Mouse (Mus musculus) heart, embryonic 15.5 days (tissue): ENCODE measurements around the gene Mpped2. TPM values are rescaled to one million over a fixed set of nuclear protein-coding genes. Genes with fewer than 3 reads are reported as not detected.
A peak's percentile ranks its signal among the peaks of the same experiment; 100 is the strongest.

Source experiments
- ATAC-seq: fragments of 200-750 bp; cut with Nextera tagmentation; replicated peaks from 2 replicates; pipeline ENCODE4 v1.8.0; 2017; ENCODE audit warnings: low read depth, moderate TSS enrichment; ENCODE audit not compliant: insufficient number of reproducible peaks, insufficient read depth, low FRiP score
- H3K27ac ChIP-seq: fragments of 300-500 bp; sonication (generic); 2 replicates; pipeline ENCODE4 v1.5.1; 2015; ENCODE audit warnings: mild to moderate bottlenecking, inconsistent platforms
- H3K27me3 ChIP-seq: fragments of 300-500 bp; sonication (generic); 2 replicates; pipeline ENCODE4 v1.6.1; 2015; ENCODE audit warnings: inconsistent platforms
- H3K36me3 ChIP-seq: fragments of 300-500 bp; sonication (generic); 2 replicates; pipeline ENCODE4 v1.6.1; 2015; ENCODE audit warnings: mild to moderate bottlenecking, inconsistent platforms
- H3K4me1 ChIP-seq: fragments of 300-500 bp; sonication (generic); replicated peaks from 2 replicates; pipeline ENCODE4 v1.6.1; 2015; ENCODE audit warnings: inconsistent platforms
- H3K4me2 ChIP-seq: fragments of 300-500 bp; sonication (generic); 2 replicates; pipeline ENCODE4 v1.6.1; 2015; ENCODE audit warnings: inconsistent platforms, mild to moderate bottlenecking, moderate library complexity
- H3K4me3 ChIP-seq: fragments of 300-500 bp; sonication (generic); 2 replicates; pipeline ENCODE4 v1.5.1; 2015; ENCODE audit warnings: mild to moderate bottlenecking, inconsistent platforms
- H3K9ac ChIP-seq: fragments of 300-500 bp; sonication (generic); 2 replicates; pipeline ENCODE4 v1.6.1; 2015; ENCODE audit warnings: mild to moderate bottlenecking, inconsistent platforms
- H3K9me3 ChIP-seq: fragments of 300-500 bp; sonication (generic); replicated peaks from 2 replicates; pipeline ENCODE4 v1.6.1; 2016; ENCODE audit warnings: inconsistent platforms
- WGBS: fragments of 180-500 bp; shearing (Covaris S2); methylation state at CpG from one replicate; pipeline ENCODE4 v1.1.7; 2015; ENCODE audit warnings: mixed read lengths; 5-methylcytosine and 5-hydroxymethylcytosine counted together
- polyA plus RNA-seq: library from polyadenylated mRNA; unstranded; fragments of >200 nt; fragmentation: Nextera tagmentation; extraction: Ambion mirVana; gene quantifications from 2 replicates; pipeline ENCODE4 v1.2.1, GENCODE M21; 2015

The Mpped2 gene
- polyA plus RNA-seq, 1 experiment from 2014 or later, result 43.4 TPM

DNA sequence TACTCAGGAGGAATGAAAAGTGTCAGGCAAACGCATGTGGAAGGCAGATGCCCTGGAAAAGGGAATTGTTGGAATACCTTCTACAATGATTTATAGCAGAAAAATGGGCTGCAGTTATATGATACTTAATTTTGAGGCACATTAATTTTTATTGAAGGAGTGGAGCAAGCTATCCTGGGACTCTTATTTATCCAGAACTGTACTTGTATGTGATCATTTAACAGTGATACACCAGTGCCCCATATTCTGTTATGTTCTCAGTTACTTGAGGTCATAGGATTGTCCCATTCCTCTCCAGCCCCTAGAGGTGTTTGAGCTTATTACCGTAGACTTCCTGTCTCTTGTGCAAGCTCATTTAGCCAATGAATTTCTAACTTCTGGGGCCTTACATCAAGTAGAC, 82.9 kb downstream of the Mpped2 start:
- Histone ChIP-seq H3K27ac (no peak overlapping the region), H3K36me3 (no peaks in the 10 kb centered on the region), H3K4me2 (no peak overlapping the region), H3K4me1 (peaks cover 2% of the 10 kb centered on the region; the same call in 1 of the 2 replicates), H3K4me3 (no peak overlapping the region), H3K9ac (no peak overlapping the region), H3K9me3 (no peaks in the 10 kb centered on the region), H3K27me3 (no peaks in the 10 kb centered on the region)
- no peak for ATAC-seq
- WGBS, result 86% methylated on average over 2 of the region's 2 CpGs

DNA sequence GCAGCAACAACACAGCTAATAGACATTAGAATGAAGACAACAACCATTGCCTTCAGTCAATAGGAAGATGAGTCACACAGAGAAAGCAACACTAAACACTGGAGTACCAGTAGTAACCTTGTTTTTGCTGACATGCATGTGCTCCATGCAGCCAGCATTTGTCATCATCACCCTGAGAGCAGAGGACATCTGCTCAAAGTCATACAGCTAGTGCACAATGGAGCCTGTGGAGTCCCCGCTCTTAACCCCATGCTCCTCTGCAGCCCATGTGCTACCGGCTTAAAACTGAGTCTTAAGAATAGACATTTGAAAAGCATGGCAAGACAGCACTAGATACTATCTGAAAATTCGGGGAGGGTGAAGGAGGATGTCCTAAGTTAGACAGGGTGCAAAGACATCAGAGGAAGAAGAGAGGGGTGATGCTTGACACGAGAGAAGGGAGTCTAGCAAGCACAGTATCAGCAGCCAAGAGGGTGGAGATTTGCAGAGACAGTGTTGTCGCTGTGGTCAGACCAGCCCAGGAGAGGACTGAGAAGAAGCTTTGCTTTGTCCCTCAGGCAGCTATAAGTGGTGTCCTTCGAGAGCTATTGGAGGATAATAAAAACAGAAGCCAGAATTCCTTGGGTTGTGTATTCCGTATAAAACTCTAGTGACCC, 85.9 kb downstream of the Mpped2 start:
- no peak overlapping the region for H3K4me3 ChIP-seq
- no peak for ATAC-seq

DNA sequence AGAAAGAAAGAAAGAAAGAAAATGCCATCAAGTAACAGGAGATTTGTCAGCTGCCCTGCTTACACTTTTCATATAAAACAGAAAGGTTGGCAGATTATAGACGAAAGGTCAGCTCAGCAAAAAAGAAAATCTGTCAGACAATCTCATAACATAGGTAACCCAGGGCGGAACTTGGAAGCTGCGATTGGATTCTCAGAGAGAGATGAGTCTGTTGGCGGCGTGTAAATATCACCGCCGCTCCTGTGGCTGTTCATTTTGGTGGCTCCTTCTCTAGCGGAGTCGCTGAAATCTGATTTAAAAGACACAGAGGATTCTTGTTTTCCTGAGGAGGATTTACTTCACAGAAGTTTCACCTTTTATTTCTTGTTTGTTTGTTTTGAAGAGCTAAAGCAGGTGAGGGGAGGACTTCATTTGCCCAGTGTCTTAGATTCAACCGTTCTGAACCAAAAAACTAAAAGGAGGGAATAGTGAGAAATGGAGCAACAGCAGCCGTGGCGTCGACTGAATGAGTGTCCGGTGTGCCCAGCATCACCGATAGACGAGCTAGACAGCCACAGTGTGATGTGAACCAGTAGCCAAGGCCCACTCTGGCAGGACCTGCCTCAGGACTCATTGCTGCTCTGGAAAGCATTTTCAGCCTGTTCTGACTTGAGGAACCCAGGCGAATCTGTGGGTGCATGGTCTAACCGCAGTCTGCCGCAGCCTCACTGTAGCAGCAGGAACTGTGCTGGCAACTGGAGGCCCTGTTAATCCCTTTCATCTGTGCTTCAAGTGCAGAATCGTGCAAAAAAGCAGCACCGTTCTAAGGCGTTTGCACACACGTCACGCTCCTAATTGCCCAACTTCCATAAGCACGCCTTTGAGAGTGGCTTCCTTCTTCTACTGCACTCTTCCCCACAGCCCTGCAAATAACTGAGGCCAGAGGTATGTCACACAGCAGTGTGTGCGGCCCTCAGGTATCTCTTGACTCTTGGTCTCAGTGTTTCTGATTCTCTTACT, 88.4 kb downstream of the Mpped2 start:
- 85% methylated on average over 26 of the region's 26 CpGs for WGBS
- Histone ChIP-seq H3K4me2 (no peak overlapping the region), H3K4me1 (0 out of 2 replicates have a peak, but pooled peaks cover 2% of the 10 kb centered on the region), H3K4me3 (no peak overlapping the region), H3K9ac (no peak overlapping the region), H3K36me3 (no peaks in the 10 kb centered on the region), H3K27me3 (no peaks in the 10 kb centered on the region), H3K9me3 (no peaks in the 10 kb centered on the region), H3K27ac (no peak overlapping the region)
- no peak for ATAC-seq

More for the DNA sequence above, 85.9 kb downstream of the Mpped2 start:
- 54% methylated on average over 7 of the region's 7 CpGs for WGBS
- no peak overlapping the region for H3K9ac ChIP-seq
- peaks cover 2% of the 10 kb centered on the region; the same call in 1 of the 2 replicates for H3K4me1 ChIP-seq
- H3K9me3 ChIP-seq, result no peaks in the 10 kb centered on the region
- H3K27me3 ChIP-seq, result no peaks in the 10 kb centered on the region
- H3K36me3 ChIP-seq, result no peaks in the 10 kb centered on the region
- no peak overlapping the region for H3K27ac ChIP-seq
- no peak overlapping the region for H3K4me2 ChIP-seq

DNA sequence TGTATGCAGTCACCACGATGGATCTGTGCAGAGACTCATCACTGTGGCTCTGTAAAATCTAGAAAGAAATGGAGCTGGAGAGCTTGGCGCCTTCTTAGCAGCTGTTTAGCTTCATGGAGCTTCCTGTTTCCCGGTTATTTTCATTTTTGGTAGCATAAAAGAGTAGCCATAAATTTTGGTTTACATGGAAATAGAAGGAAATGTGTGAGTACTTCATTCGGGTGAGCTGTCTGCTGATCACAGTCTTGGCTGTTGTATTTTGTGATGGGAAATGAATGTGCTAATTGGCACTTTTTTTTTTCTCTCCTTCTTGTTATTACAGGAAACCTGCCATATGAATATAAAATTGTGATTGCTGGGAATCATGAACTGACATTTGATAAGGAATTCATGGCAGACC, 90.2 kb downstream of the Mpped2 start:
- Histone ChIP-seq H3K9ac (no peak overlapping the region), H3K27ac (no peak overlapping the region), H3K4me1 (peaks cover 8% of the 10 kb centered on the region), H3K4me2 (no peak overlapping the region), H3K27me3 (no peaks in the 10 kb centered on the region), H3K4me3 (no peak overlapping the region), H3K36me3 (no peaks in the 10 kb centered on the region), H3K9me3 (no peaks in the 10 kb centered on the region)
- no peak for ATAC-seq
- WGBS, result 64% methylated on average over 4 of the region's 4 CpGs

DNA sequence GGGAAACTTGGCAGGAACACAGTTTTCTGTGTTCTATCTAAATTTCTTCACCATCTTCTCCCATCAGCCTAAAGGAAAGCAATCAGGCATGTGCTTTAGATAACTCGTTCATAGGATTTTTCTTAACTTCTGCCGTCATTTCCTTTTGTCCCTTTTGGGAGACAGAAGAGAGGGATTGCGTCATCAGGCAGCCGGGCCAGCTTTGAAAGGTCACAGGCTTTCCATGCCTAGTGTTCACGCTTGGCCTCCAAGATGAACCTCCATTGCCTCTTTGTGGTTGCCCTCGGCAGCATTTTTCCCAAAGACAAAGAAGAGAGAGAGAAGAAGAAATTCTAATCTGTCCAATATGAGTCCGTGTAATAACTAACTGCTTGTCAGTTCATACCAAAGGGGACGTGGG, 95.0 kb downstream of the Mpped2 start:
- H3K36me3 ChIP-seq, result no peaks in the 10 kb centered on the region
- no peaks in the 10 kb centered on the region for H3K9me3 ChIP-seq
- WGBS, result 39% methylated on average over 8 of the region's 8 CpGs
- H3K27ac ChIP-seq, result 0 out of 2 replicates have a peak overlapping the region, but pooled peaks have one; percentile 28
- H3K27me3 ChIP-seq, result no peaks in the 10 kb centered on the region
- H3K4me3 ChIP-seq, result no peak overlapping the region
- no peak overlapping the region for H3K4me2 ChIP-seq
- 0 out of 2 replicates have a peak, but pooled peaks have one; percentile 7 for ATAC-seq
- no peak overlapping the region for H3K9ac ChIP-seq
- peaks cover 26% of the 10 kb centered on the region for H3K4me1 ChIP-seq

DNA sequence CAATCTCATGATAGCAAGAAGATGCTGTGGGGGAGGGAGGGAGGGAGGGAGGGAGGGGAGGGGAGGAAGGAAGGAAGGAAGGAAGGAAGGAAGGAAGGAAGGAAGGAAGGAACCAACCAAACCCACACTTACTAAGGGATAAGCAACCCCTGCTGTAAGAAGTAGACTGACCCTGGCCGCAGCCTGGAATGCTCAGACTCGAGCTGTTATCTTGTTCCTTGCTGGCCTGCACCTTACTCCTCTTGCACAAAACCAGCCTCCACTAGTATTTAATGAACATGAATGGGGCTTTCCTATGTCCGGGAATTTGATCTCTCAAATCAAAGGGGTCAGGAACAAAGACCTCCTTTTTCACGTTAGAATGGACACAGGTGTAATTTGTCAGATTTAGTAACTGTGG, 95.5 kb downstream of the Mpped2 start:
- Histone ChIP-seq H3K4me2 (no peak overlapping the region), H3K4me3 (no peak overlapping the region), H3K27ac (peak overlapping the region; percentile 28; the same call in 1 of the 2 replicates), H3K4me1 (peaks cover 26% of the 10 kb centered on the region), H3K9ac (no peak overlapping the region), H3K36me3 (no peaks in the 10 kb centered on the region), H3K27me3 (no peaks in the 10 kb centered on the region), H3K9me3 (no peaks in the 10 kb centered on the region)
- no peak for ATAC-seq
- WGBS, result 38% methylated on average over 4 of the region's 4 CpGs

DNA sequence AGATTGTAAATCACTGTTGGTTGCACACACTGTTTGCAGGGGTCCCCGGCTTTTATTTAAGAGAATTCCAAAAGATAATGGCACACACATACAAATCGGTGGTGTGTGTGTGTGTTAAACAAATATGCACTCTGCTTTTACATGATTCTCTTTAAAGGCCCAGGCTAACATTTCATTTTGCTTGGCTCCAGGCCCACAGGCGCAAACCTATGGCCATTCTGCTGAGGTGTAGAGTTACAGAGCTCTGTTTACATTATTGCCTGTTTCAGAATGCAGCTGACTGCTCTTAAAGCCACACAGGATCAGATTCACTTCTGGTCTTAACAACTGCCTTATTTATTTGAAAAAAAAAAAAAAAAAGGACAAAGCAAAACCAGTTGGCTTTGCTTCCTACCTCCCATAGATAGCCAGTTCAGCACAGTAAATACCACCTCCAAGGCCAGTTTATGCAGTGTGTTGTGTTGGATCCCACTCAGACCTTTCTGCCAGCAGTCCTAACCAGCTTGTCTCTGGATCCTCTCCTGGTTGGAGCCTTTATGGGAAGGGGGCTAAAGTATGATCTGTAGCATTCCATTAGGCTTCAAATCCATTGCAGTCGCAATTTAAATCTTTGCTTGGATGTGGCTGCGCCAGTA, 96.7 kb downstream of the Mpped2 start:
- Histone ChIP-seq H3K9ac (no peak overlapping the region), H3K4me3 (no peak overlapping the region), H3K36me3 (no peaks in the 10 kb centered on the region), H3K4me2 (no peak overlapping the region), H3K27ac (peak overlapping the region; percentile 45), H3K9me3 (no peaks in the 10 kb centered on the region), H3K27me3 (no peaks in the 10 kb centered on the region), H3K4me1 (peaks cover 26% of the 10 kb centered on the region)
- 52% methylated on average over 5 of the region's 5 CpGs for WGBS
- ATAC-seq, result no peak

DNA sequence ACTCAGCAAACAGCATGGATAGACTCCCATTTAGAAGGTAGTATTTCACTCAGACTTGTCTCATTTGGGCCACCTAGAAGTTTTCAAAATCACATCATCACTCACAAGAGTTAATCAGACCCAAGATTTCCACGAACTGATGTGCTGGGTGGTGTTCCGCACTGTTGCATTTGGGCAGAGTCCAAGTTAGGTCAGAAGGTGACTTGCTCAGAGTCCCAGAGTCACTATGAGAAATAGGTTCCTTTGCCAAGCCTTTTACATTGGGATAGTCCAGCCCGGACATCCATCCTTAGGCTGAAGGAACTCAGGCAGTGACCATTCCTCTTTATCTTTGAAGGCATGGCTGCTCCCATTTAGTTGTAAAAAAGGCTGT, 97.2 kb downstream of the Mpped2 start:
- Histone ChIP-seq H3K9me3 (no peaks in the 10 kb centered on the region), H3K27ac (peak overlapping the region; percentile 45), H3K36me3 (no peaks in the 10 kb centered on the region), H3K9ac (no peak overlapping the region), H3K27me3 (no peaks in the 10 kb centered on the region), H3K4me1 (peaks cover 26% of the 10 kb centered on the region), H3K4me3 (no peak overlapping the region), H3K4me2 (no peak overlapping the region)
- no peak; the same call in 1 of the 2 replicates for ATAC-seq
- 36% methylated on average over 3 of the region's 3 CpGs for WGBS

DNA sequence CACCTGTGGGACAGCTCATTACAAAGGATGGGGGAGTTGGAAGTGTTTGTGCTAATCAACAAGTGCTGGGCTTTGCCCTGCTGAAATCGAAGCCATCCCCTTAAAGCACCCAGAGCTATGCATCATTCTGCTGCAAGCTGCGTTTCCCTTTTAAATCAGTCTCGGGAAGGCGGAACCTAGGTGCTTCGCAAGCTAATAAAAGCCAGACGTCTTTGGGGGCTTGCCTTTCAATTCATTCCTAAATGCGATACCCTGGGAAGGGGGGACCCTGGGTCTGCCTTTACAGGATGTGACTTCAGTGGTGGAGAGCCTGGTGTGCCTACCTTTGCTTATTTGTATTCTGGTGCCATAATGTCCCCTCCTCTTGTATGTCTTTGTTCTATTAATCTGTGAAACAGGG, 103.2 kb downstream of the Mpped2 start:
- no peak overlapping the region for H3K27ac ChIP-seq
- H3K27me3 ChIP-seq, result no peaks in the 10 kb centered on the region
- H3K4me2 ChIP-seq, result peak overlapping the region; percentile 28
- no peaks in the 10 kb centered on the region for H3K36me3 ChIP-seq
- H3K4me3 ChIP-seq, result no peak overlapping the region
- no peaks in the 10 kb centered on the region for H3K9me3 ChIP-seq
- peaks cover 30% of the 10 kb centered on the region for H3K4me1 ChIP-seq
- ATAC-seq, result no peak
- WGBS, result 32% methylated on average over 7 of the region's 7 CpGs
- H3K9ac ChIP-seq, result no peak overlapping the region

DNA sequence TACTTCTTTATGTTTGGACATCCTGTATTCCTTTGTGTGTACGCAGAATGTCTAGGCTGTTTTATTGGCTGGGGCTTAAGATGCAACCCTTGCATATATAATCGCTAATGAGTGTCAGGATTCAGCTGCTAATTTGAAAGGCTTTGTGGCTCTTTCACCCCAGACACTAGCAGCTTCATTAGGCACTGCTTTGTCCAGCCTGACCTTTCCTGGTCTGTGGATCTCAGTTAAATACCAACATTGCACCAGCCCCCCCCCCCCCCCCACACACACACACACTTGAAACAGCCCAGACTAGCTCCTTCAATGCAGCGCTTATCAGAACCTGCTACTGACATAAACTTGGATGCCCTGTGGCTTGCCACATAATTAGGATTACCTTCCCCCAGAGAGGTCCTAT, 104.8 kb downstream of the Mpped2 start:
- H3K4me2 ChIP-seq, result peak overlapping the region; percentile 6; the same call in 1 of the 2 replicates
- ATAC-seq, result no peak
- no peaks in the 10 kb centered on the region for H3K9me3 ChIP-seq
- peaks cover 30% of the 10 kb centered on the region for H3K4me1 ChIP-seq
- H3K27me3 ChIP-seq, result no peaks in the 10 kb centered on the region
- no peaks in the 10 kb centered on the region for H3K36me3 ChIP-seq
- no peak overlapping the region for H3K9ac ChIP-seq
- H3K27ac ChIP-seq, result no peak overlapping the region
- H3K4me3 ChIP-seq, result no peak overlapping the region
- WGBS, result 39% methylated on average over 3 of the region's 3 CpGs

DNA sequence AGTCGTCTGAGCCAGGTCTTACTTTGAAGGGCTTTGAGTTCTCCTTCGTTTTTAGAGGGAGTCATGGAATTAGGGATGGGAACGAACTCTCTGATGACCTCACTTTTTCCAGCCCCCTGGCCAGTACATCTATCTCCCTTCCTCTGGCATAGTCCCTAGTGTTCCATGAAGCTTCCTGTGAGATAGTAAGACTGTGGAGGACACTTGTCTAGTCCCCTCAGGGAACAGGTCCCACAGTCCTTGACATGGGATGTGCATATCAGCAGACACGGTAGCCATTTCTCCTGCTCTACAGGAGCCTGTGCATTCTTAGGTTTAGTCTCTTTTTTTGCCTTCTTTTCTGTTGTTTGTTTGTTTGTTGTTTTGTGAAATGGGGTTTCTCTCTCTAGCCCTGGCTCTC, 105.8 kb downstream of the Mpped2 start:
- Histone ChIP-seq H3K27me3 (no peaks in the 10 kb centered on the region), H3K4me3 (no peak overlapping the region), H3K4me1 (peaks cover 30% of the 10 kb centered on the region), H3K36me3 (no peaks in the 10 kb centered on the region), H3K9ac (no peak overlapping the region), H3K27ac (no peak overlapping the region), H3K9me3 (no peaks in the 10 kb centered on the region), H3K4me2 (no peak overlapping the region)
- 27% methylated on average over 4 of the region's 4 CpGs for WGBS
- peak; percentile 47; the same call in 1 of the 2 replicates for ATAC-seq
